Comparison of ENCODE assay signal across 8 mouse cellular contexts in the genomic region with DNA sequence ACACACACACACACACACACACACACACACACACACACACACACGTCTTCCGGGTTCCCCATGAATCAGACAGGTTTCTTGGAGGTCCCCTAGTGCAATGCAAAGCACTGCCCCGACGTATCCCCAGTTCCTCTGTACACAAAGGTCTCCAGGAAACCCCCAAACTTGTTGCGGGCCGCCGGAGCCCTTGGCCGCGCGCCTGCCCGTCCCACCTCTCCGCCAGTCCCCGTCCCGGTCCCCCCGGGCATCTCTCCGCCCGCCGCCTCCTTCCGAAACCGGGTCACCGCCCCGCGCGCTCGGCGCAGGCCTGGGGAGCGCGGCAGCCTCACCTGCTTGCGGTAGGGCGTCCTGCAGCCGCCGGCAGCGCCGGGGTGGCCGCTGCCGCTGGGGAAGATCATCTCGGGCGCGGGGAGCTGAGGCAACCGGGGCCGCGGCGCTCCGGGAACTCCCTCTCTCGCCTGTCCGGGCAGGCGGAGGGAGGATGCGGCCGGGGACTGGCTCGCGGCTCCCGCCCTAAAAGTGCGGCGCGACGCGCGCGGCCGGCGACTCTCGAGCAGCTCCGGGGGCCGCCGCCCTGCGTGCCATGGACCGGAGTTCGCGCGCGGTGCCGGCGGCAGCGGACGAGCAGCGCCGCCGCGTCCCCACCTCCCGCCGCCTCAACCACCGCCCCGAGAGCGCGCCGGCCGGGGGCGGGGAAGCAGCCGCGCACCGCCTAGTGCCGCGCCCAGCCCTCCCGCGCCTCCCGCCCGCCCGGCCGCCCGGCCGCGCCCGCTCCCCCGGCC.
DNase-seq lines count a peak whose midpoint lies in the region; ATAC-seq and TF ChIP-seq lines count a peak whose summit lies in the region.

No protein-coding gene starts in this region.

- no peak for TF ChIP-seq EP300 in ES-Bruce4 (IDR thresholded peaks at IDR 0.05; ENCODE audit: insufficient read depth, low read depth, low read length)

- H3K27me3 ChIP-seq in ES-Bruce4 (ENCODE audit: control insufficient read depth, insufficient read depth, low read length, poor library complexity, severe bottlenecking) = peaks cover 3% of the 10 kb centered on the region
- H3K27me3 ChIP-seq in forebrain, embryonic 14.5 days (replicated peaks; ENCODE audit: control insufficient read depth, insufficient read depth, low read length) = peaks cover 68% of the 10 kb centered on the region

- intact Hi-C loops in heart, postnatal 36 days (cut with DNase I) = loop anchor here (2.0 kb wide), 6 partner anchors 20 to 522 kb away; no protein-coding TSS in a partner anchor

- peak overlapping the region; percentile 99 for H3K9ac ChIP-seq in ES-Bruce4 (ENCODE audit: low read depth, poor library complexity, severe bottlenecking)
- H3K9ac ChIP-seq in forebrain, embryonic 14.5 days (ENCODE audit: low read length) = peak overlapping the region; percentile 75

- peak overlapping the region; percentile 89 for H3K4me3 ChIP-seq in ES-Bruce4 (ENCODE audit: low read depth, low read length)
- H3K4me3 ChIP-seq in forebrain, embryonic 14.5 days (ENCODE audit: low read depth, low read length) = peak overlapping the region; percentile 61
- peak overlapping the region; percentile 76 for H3K4me3 ChIP-seq in layer of hippocampus, adult 2 months

- TF ChIP-seq POLR2A in ES-Bruce4 (IDR thresholded peaks at IDR 0.05; ENCODE audit: insufficient read depth, low read length) = no peak

- WGBS in forebrain, embryonic 14.5 days = under 1% methylated on average over 58 of the region's 104 CpGs

- no peak for TF ChIP-seq CTCF in ES-Bruce4 (IDR thresholded peaks at IDR 0.05; ENCODE audit: low read depth, low read length)
- TF ChIP-seq CTCF in layer of hippocampus, adult 2 months (conservative IDR thresholded peaks at IDR 0.05) = no peak

- H3K9me3 ChIP-seq in ES-Bruce4 (replicated peaks; ENCODE audit: control insufficient read depth, insufficient read depth, low read length, poor library complexity, severe bottlenecking) = no peaks in the 10 kb centered on the region
- no peaks in the 10 kb centered on the region; the same call in 1 of the 2 replicates for H3K9me3 ChIP-seq in forebrain, embryonic 14.5 days (replicated peaks; ENCODE audit: control insufficient read depth, low read length)

- DNase-seq in cerebellum, adult 11 months = peak; percentile 33
- DNase-seq in forebrain, embryonic 14.5 days (ENCODE audit: low spot score) = peak; percentile 52
- DNase-seq in heart, postnatal 36 days = peak; percentile 81 to 87
- DNase-seq in layer of hippocampus, adult 2 months (ENCODE audit: low spot score in 2 of 2) = peak; percentile 2 to 34
- peak; percentile 82 for DNase-seq in lung, postnatal 14 days
- DNase-seq in ovary, postnatal 36 days (ENCODE audit: low spot score) = peak; percentile 85
- peak; percentile 80 for DNase-seq in thymus, postnatal 25 days

- no peaks in the 10 kb centered on the region; the same call in 1 of the 2 replicates for H3K36me3 ChIP-seq in ES-Bruce4 (ENCODE audit: control insufficient read depth, insufficient read depth, low read length, poor library complexity, severe bottlenecking)
- H3K36me3 ChIP-seq in forebrain, embryonic 14.5 days (ENCODE audit: control insufficient read depth, insufficient read depth, low read length) = no peaks in the 10 kb centered on the region

- peak overlapping the region; percentile 98 for H3K4me2 ChIP-seq in forebrain, embryonic 14.5 days (ENCODE audit: low read length)

- H3K4me1 ChIP-seq in ES-Bruce4 (ENCODE audit: control insufficient read depth, insufficient read depth, low read length) = peaks cover 2% of the 10 kb centered on the region
- peaks cover 2% of the 10 kb centered on the region; the same call in 1 of the 2 replicates for H3K4me1 ChIP-seq in forebrain, embryonic 14.5 days (ENCODE audit: control insufficient read depth, insufficient read depth, low read length)

- no peak overlapping the region for H3K27ac ChIP-seq in ES-Bruce4 (ENCODE audit: insufficient read depth, low read length)
- 0 out of 2 replicates have a peak overlapping the region, but pooled peaks have one; percentile 14 for H3K27ac ChIP-seq in forebrain, embryonic 14.5 days (ENCODE audit: low read depth, low read length)
- H3K27ac ChIP-seq in layer of hippocampus, adult 2 months = peak overlapping the region; percentile 81

- ATAC-seq in forebrain, embryonic 14.5 days = peak; percentile 87

Comparison
In these comparisons a context has a peak if more than half of its experiments do, and no peak if none do; other contexts are left out.
1. DNase-seq: peak in every context shown above with its lines; median percentile 85 in ovary, postnatal 36 days; 84 in heart, postnatal 36 days; 82 in lung, postnatal 14 days; 80 in thymus, postnatal 25 days; 52 in forebrain, embryonic 14.5 days; 33 in cerebellum, adult 11 months; 18 in layer of hippocampus, adult 2 months.